Mouse (Mus musculus): ENCODE measurements around the gene Cdkal1.

The Cdkal1 gene

DNA sequence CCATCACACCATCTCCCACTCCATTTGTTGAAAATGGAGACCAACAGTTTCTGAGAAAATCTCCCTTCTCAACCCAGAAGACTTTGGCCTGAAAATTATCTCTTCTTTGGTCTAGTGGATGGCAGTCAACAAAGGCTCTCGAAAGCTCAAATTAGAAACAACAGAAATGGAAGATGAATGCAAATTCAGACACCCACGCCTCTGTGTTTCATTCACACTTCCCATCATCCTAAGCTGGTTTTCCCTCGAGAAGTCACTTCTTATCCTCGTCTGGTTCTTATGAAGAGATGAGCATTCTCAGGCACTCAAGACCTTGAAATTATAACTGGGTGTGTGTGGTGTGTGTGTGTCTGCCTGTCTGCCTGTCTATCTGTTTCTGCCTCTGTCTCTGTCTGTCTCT is 621.0 kb downstream of the Cdkal1 start:
- no peak for DNase-seq (ENCODE audit: low spot score)

DNA sequence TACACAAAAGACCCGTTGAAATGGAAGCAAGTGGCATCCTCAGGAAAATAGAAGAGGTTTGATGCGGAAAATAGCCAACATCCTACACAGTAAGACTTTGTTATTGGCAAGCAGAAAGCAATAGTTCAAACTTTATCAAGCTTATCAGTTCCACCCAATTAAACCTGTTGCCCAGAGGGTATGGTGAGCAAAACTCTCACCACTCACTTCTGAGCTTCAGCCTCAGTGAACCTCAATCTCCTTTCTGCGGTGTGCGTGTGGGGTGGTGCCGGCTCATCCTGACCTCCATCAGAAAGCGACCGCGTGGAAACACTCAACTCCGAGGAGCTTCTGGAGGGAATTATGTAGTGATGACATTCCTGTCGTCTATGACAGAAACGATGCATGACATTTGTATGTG is 621.5 kb downstream of the Cdkal1 start:
- DNase-seq (ENCODE audit: low spot score): no peak

DNA sequence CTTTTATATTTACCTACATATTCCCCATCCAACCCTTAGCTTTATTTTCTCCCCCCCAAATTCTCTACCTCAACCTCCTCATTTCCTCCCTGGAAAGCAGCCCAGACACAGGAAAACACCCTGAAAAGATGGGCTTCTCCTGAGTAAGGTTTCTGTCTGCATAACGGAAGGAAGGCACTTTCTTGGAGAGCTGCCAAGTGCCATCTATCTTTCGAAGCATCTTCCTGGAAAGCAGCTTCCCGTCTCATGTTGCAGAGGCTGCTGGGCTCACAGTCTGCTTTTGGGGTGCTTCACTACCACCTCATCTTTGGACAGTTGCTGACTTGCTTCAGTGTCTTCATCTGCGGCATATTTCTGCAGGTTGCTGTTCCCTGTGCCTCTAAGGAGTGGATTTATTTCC is 622.8 kb downstream of the Cdkal1 start:
- DNase-seq (ENCODE audit: low spot score): no peak

DNA sequence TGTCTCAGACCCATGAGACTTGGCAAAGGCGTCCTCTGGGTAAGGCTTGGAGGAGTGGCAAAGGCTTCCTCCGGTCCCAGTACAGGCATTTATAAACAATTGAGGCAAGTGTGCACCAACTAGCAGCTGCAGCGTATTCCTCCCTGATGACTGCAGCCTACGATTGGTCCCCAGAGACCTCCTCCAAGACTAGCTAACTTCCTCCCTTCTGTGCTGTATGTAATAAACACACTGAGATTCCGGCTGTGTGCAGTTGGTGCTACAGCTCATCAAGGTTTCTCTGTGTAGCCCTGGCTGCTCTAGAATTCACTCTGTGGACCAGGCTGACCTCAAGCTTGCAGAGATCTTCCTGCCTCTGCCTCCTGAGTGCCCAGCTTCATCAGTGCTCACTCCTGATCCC is 630.7 kb downstream of the Cdkal1 start:
- DNase-seq (ENCODE audit: low spot score): no peak

DNA sequence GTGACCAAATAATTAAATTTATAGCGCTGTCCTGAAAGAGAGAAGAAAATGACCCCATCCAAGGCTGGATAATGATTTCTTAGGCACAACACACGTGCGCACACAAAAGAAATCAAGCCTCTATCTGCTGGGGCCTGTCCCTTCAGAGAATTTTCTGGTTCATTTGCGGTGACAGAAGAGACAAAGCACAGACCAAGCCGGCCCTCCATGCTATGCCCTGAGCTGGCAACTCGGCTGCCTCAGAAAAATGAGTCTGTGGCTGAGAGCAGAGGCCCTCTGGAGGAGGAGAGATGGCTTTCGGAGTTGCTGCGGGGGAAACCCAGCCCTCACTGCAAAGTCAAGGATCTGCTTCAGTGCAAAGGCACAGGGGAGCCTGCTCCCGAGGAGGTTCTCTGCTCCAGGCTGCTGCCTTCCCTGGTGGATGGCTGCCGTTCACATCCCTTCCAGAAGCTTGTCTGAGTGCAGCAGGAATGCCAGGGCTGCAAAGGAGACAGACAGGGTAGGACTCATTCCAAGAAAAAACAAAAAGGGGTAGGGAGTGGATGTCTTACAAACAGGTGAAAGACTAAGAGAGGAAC is 633.1 kb downstream of the Cdkal1 start:
- DNase-seq (ENCODE audit: low spot score): no peak

DNA sequence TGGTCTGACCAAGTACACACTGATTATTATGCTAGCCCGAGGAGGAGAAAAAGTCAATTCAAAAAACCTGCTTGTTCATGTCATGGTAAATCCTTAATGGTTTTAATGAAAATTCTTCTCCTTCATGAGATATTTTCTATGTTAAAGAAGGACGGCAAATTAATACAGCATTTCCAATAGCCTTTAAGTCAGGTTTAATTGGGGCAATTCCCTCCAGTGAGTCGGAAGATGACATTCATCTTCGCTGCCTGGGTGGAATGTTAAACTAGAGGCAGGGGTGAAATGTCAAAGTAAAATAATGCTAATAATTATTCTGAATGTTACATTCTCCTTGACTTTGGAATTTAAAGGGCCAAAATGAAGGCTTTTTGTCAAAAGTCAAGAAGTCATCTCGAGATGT is 633.8 kb downstream of the Cdkal1 start:
- no peak for DNase-seq (ENCODE audit: low spot score)

DNA sequence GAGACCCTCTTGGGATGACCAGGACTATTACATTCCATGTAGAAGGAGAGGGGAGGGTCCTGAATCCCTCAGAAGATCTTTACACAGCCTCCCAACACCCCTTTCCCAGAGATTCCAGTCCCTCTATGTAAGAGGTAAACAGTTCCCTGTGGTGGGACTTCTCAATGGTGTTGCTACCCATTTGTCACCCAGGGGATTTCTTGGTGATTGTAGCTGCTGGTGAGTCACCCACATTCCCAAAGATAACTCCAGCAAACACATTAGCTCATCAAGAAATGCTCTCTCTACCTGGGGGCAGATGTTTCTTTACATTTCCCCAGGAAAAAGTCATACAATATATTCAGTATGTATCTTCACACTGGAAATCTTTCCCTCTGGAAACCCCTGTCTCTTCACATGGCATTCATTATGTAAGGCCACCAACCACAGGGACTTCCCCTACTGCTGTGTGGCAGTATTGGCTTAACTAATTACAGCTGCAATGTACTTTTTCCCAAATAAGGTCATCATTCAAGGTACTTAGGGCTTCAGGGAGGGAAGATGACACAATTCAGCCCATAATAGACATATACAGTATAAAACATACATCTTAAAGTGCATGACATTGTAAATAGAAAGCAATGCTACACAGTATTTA is 636.8 kb downstream of the Cdkal1 start:
- DNase-seq (ENCODE audit: low spot score): no peak

DNA sequence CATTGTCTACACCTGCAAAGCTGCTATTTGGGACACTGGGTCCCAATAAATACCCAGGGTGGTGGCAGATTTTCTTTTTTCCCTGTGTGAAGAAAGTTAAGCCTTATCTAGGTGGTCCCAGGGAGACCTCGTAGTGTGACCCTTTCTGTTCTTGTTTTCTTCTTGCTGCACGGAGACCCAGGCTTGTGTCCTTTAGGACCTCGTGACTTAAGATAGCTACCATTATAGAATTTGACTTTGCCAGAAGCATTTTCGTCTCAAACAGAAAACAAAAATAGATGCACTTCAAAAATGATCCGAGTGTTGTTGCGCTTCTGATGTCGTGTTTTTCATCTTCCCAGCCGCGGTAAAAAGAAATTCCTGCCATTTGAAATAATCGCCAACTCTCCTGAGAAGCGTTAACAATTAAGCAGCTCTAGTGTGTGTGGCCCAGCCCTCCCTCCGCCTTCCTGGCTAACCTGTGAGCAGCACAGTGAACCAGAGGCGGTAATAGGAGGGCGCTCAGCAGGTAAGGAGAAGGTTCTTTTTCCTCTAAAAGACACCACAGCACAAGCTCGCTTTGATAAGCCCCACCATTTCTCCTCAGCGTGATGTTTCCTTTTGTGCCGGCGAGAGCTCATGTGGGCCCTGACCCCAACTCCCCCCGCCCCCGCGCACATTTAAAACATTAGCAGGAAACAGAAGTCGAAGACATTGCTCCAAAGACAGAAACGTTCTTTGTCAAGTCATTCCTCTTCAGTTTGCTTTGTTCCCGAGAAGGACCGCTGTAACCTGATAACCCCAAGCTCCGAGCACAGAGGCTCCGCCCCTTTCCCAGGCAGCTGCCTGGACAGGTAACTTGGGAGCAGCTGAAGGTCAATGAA is 645.1 kb downstream of the Cdkal1 start:
- peak; percentile 67 for DNase-seq (ENCODE audit: low spot score)

DNA sequence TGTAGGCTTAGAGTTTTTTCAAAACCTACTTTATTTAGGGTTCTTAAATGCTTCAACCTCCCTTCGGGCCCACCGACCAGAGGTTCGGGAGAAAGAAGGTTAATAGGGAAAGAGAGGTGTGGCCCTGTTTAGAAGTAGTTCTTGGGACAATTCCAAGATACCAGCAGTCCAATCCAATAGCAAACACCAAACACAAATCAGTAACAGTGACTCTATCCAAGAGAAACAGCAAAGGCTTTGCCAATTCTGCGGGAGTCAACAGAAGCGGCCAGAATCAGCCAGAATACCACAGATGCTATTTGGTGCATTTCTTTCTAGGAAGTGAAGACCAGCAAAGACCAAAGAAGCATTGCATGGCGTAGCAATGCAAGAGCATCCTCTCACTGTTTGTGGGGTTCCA is 646.7 kb downstream of the Cdkal1 start:
- DNase-seq (ENCODE audit: low spot score): no peak

DNA sequence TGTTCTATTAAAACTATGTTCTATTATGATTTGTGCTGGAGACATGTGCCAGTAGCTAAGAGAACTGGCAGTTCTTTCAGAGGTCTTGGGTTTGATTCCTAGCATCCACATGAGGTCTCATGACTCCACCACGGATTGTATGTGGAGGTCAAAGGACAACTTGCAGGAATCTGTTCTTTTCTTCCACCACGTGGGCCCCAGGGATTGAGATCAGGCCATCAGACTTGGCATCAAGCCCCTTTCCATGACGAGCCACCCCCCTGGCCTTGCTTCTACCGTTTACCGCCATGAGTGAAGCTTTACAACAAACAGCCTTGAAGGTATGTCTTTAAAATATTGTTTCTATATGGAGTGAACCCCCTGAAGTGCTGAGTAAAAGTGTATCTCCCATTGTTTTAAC is 651.6 kb downstream of the Cdkal1 start:
- DNase-seq (ENCODE audit: low spot score): no peak

DNA sequence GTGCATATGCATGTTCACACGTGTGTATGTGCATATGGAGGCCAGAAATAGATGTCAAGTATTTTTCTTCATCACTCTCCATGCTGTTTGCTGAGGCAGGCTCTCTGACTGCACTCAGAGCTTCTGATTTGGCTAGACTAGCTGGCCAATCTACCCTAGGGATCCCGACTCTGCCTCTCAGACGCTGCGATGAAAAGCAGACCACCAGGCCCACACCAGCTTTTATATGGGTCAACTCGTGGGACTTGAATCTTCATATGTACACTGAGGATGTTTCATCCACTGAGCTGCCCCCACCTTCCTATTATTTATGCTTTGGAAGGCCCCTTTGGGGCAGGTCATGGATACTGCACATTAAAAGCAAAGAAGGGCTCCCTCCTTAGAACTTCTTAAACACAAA is 652.0 kb downstream of the Cdkal1 start:
- DNase-seq (ENCODE audit: low spot score): no peak

DNA sequence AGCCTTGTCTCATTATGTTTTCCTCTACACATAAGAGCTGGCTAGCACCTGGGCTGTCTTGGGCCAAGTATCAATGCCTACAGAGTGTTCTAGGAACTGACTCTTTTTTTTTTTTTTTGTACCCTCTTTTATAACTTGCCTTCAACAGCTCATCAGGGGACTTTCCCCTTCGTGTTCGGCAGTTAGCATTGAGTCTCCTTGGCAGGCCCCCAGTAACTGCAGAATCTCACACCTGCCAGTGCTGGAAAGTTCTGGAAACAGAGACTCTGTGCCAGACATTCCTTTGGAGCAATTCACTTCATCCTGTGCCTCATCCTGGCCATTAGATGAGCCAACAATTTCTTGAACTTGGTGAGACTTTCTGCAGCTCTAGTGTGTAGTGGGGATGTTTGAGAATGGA is 652.9 kb downstream of the Cdkal1 start:
- DNase-seq (ENCODE audit: low spot score): peak; percentile 58

DNA sequence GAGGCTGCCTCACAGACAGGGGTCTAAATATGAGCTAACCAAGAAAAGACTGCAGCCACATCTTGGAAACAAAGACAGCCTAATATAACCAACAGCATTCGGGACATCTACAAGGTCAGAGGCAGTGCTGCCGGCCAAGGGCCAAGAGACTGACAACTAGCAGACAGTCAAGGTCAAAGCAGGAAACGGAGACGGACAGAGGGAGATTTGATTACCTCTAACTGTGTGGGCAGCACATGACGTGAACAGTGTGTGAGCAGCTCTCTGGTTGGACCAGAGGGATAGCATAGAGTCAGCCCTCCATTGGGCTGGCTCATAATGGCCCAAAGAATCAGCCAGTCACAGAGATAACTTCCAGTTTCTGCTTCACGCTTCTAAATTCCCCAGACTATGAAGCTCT is 655.8 kb downstream of the Cdkal1 start:
- no peak for DNase-seq (ENCODE audit: low spot score)

DNA sequence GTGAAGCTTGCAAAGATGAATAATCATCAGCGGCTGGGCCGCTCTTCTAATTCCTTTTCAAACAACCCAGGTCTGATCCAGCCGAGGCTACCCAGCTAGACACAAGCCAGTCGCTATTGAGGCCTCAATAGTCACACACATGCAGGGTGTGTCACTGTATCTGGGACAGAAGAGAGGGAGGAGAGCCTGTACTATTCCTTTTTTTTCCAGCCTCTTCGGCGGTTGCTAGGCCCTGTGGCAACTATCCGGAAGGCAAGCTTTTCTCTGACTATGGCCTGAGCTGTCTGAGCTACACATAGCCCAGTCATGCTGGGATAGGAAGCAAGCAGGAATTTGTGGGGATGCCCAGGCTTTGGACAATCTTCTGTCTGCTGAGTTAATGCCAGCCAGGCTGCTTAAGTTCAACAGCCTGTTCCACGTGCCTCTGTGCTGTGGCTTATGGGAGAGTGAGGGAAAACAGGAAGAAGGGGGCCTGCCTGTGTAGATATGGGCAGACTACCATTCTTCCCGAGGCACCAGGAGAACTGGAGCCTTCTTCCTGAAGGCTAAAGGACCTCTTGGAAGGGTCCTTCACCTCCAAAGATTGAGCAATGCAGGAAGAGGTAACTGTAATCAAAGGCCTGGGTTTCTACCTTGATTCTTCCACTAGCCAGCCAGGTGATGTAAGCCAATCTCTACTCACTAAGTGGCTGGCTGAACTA is 658.5 kb downstream of the Cdkal1 start:
- peak; percentile 83 for DNase-seq (ENCODE audit: low spot score)

DNA sequence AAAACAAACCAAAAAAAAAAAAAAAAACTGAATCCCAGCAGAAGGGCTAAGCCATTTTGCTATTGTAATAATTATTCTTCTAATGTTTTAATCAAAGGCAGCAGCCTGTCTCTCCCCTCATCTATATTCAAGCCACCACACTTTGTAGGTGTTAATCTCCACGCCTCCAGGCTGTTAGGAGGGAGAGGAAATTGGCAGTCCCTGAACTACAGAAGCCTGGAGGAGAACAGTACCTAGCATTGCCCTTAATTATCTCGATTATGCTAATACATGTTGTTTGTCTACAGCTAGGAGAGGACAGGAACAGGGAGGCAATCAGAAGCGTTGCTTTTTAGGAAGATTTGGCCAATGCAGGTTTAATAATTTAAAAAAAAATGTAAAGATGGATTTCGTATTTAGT is 659.8 kb downstream of the Cdkal1 start:
- DNase-seq (ENCODE audit: low spot score): no peak

DNA sequence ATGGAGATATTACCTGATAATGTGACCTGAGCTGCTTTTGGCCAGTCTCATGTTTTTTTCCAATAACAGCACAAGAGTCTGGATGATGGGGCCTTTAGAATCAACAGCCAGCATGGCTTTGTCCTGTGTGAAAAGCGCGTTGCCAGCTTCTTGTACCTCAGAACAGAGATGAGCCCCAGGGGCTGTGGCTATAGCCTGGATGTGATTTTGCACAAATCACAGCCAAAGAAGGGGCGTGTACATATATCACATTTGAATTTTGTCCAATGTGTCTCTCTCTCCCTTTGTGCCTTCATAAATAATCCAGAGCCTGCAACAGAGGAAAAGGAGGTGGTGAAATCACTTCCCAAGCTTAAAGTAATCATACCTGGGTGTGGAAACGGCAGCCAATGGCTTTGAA is 660.5 kb downstream of the Cdkal1 start:
- DNase-seq (ENCODE audit: low spot score): no peak

DNA sequence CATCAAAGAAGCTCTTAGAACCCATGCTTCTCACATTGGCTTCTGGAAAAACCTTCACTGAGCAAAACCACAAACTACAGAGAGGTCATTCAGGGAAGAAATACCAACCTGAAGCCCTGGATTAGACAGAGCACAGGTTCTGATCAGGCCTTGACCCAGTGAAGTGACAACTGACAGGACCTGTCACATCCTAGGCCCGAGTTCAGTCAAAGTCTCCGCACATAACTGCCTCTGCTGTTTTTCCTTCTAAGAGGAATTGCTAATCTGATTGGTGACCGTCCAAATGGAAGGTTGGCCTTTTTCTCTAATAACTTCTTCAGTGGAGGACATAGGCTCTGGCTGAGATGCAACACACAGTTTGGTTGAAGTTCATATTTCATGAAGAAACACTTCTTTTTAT is 662.8 kb downstream of the Cdkal1 start:
- DNase-seq (ENCODE audit: low spot score): no peak

DNA sequence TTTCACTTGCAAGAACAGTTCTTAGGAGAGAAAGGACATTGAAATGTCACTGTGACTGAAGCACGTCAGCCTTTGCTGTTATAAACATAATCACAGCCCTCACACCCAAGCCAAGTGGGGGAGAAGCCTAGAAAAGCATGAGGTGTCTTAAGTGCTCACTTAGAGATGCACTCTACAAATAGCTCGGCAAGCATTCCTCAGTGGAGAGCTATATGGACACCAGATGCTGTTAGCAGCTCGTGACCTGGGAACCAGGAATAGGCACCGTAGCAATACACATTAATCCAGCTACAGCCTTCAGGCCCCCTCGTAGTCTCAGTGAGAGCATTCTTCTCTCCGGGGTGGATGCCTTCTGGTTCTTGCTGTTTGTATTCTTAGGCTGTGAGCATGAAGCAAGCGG is 664.9 kb downstream of the Cdkal1 start:
- DNase-seq (ENCODE audit: low spot score): no peak

DNA sequence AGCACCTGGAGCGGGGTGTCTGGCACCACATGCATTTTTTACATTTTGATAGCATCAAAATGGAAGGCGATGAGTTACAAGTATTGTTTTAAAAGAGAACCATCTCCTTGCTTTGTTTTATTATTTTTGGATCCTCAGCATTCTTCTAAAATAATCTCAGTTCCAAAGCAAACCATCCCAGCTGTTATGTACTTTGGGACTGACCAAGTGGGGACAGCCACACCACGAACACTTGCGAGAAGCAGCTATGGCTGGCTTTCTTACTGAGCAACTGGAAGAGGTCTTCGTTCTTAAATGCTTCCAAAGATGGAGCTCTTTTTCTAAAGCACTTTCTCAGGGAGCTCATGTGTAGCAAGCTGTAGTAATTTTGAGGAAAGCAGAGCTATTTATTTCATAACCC is 668.7 kb downstream of the Cdkal1 start:
- DNase-seq (ENCODE audit: low spot score): no peak

DNA sequence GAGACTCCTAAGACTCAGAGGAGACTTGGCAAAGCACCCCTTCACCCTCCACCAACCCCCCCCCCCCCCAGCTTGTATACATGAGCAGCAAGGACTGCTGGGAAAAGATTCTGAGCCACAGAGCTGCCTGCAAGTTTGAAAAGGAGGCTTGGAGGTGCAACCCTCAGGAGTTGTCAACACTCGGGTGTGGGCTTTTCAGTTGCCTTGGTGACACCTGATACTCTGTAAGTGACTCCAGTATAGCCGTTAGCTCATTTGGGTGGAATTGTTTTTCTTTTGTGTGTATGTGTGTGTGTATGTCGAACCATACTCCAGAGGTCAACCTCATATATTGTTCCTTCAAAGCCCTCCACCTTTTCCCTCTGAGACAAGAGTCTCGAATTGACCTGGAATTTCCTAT is 669.9 kb downstream of the Cdkal1 start:
- DNase-seq (ENCODE audit: low spot score): no peak

DNA sequence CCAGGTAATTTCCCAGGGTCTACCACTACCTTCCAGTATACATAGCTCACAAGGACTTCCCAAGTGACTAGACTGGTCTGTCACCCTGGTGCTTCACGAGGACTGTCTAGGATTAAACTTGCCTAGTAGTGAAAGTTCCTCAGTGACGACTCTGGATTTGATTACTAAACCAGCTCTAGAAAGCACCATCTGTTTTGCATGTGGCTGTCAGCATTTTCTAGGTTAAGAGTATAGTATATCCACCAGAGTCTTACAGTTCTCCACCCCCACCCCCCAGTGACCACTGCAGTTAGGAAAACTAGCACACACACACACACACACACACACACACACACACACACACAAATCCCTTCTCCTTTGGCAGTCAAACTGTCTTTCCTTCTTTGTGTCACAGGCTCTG is 670.9 kb downstream of the Cdkal1 start:
- no peak for DNase-seq (ENCODE audit: low spot score)

DNA sequence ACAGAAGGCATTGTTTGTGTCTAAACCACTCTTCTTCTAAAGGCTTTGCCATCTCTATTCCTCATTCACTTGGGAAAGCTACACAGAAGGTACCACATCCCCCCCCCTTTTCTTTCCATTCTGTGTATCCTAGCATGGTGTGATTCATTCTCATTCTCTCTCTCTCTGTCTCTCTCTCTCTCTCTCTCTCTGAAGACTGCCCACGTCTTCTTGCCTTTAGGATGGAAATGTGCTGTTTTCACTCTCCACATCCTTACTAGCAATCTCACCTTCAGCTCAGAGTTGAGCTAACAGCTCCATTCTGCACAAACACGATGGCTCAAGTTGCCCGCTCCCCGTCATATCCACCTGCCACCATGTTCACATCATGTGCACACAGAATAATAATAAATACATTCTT is 675.6 kb downstream of the Cdkal1 start:
- no peak for DNase-seq (ENCODE audit: low spot score)

DNA sequence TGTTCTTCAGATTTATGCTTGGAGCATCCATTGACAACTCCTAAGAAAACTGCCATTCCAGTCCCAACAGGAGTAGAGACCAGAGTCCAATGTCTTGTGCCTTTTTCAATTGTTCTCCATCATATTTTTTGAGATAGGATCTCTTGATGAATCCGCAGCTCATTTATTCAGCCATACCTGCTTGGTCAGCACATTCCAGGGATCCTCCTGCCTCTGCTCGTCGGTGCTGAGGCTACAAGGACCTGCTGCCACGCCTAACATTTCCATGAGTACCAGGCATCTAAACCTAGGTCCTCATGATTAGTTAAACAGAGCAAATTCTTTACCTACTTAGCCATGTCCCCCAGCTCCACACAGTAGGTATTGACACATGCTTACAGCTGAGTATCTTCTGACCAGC is 676.2 kb downstream of the Cdkal1 start:
- no peak for DNase-seq (ENCODE audit: low spot score)
